Mouse (Mus musculus) liver, postnatal 0 days (tissue): Measurements from ENCODE around the gene Rdh16. TPM values are rescaled to one million over a fixed set of nuclear protein-coding genes. Genes with fewer than 3 reads are reported as not detected.
"Not testable (repeated sequence)": the region's sequence is repeated elsewhere in the genome, so short reads cannot be mapped to it uniquely, and the experiment has no call there.

Source experiments
- ATAC-seq: fragments of 200-750 bp; cut with Nextera tagmentation; 2 replicates; pipeline ENCODE4 v1.8.0; 2017; ENCODE audit warnings: mild to moderate bottlenecking, moderate library complexity
- DNase-seq: peaks from one replicate; pipeline ENCODE4 v3.0.0-alpha.2; 2016
- H3K27ac ChIP-seq: fragments of 300-500 bp; sonication (generic); 2 replicates; pipeline ENCODE4 v1.5.1; 2014; ENCODE audit warnings: antibody characterized with exemption, moderate library complexity, mild to moderate bottlenecking, low read depth
- H3K27me3 ChIP-seq: fragments of 300-500 bp; sonication (generic); 2 replicates; pipeline ENCODE4 v1.6.1; 2014; ENCODE audit warnings: low read length, control low read depth, mixed read lengths; ENCODE audit not compliant: insufficient read depth
- H3K36me3 ChIP-seq: fragments of 300-500 bp; sonication (generic); replicated peaks from 2 replicates; pipeline ENCODE4 v1.6.1; 2014; ENCODE audit warnings: mild to moderate bottlenecking, control low read depth, low read length, moderate library complexity, mixed read lengths; ENCODE audit not compliant: insufficient read depth
- H3K4me1 ChIP-seq: fragments of 300-500 bp; sonication (generic); 2 replicates; pipeline ENCODE4 v1.6.1; 2014; ENCODE audit warnings: antibody characterized with exemption, mild to moderate bottlenecking, control low read depth; ENCODE audit not compliant: insufficient read depth
- H3K4me2 ChIP-seq: fragments of 300-500 bp; sonication (generic); 2 replicates; pipeline ENCODE4 v1.6.1; 2014; ENCODE audit warnings: low read depth, mild to moderate bottlenecking, low read length, moderate library complexity, mixed read lengths
- H3K4me3 ChIP-seq: fragments of 300-500 bp; sonication (generic); 2 replicates; pipeline ENCODE4 v1.5.1; 2014; ENCODE audit warnings: low read depth, low read length
- H3K9ac ChIP-seq: fragments of 300-500 bp; sonication (generic); replicated peaks from 2 replicates; pipeline ENCODE4 v1.6.1; 2014; ENCODE audit warnings: mild to moderate bottlenecking, moderate library complexity
- H3K9me3 ChIP-seq: fragments of 300-500 bp; sonication (generic); 2 replicates; pipeline ENCODE4 v1.6.1; 2016; ENCODE audit warnings: mild to moderate bottlenecking, control low read depth, low read length, mixed read lengths
- CTCF ChIP-seq: sonication (generic); IDR thresholded peaks from 2 replicates; pipeline ENCODE4 v1.5.1; 2016; ENCODE audit warnings: antibody characterized with exemption, low read depth
- EP300 ChIP-seq: IDR thresholded peaks from 2 replicates; pipeline ENCODE4 v1.6.1; 2016; ENCODE audit warnings: antibody characterized with exemption, low read depth, mild to moderate bottlenecking
- WGBS: fragments of 180-500 bp; shearing (Covaris S2); extraction: QIAGEN DNeasy Blood & Tissue Kit; methylation state at CpG from one replicate; pipeline ENCODE4 v1.1.7; 2014; ENCODE audit not compliant: insufficient replicate concordance; 5-methylcytosine and 5-hydroxymethylcytosine counted together
- polyA plus RNA-seq: library from polyadenylated mRNA; unstranded; fragments of >200 nt; fragmentation: Nextera tagmentation; extraction: Ambion mirVana; gene quantifications from 2 replicates; pipeline ENCODE4 v1.2.1, GENCODE M21; 2015

The Rdh16 gene
- polyA plus RNA-seq, 1 experiment from 2014 or later, result 0.70 TPM

GRCm38 (mm10) chr10:127888605-127889004 lies 87.7 kb downstream of the Rdh16 start, which contains the start of gene Rdh7:
Rdh7 (minus strand) TSS chr10:127888817.
- peak within 1 kb of the TSS; percentile 22; the same call in 1 of the 2 replicates for H3K4me3 ChIP-seq
- H3K27ac ChIP-seq, result peak within 1 kb of the TSS; percentile 91
- H3K4me2 ChIP-seq, result peak within 1 kb of the TSS; percentile 59
- H3K4me1 ChIP-seq, result peaks cover 8% of the 10 kb centered on the region
- peak within 1 kb of the TSS; percentile 64 for H3K9ac ChIP-seq
- peak; percentile 44 for DNase-seq
- no peaks in the 10 kb centered on the region for H3K9me3 ChIP-seq
- H3K36me3 ChIP-seq, result no peaks in the 10 kb centered on the region
- ATAC-seq, result peak; percentile 88
- TF ChIP-seq CTCF (no peak), EP300 (peak; percentile 87)
- H3K27me3 ChIP-seq, result no peaks in the 10 kb centered on the region

GRCm38 (mm10) chr10:127891481-127891880 lies 90.5 kb downstream of the Rdh16 start:
- DNase-seq (no peak), ATAC-seq (no peak)
- no peak overlapping the region for H3K9ac ChIP-seq
- H3K27me3 ChIP-seq, result no peaks in the 10 kb centered on the region
- no peak overlapping the region for H3K27ac ChIP-seq
- H3K4me3 ChIP-seq, result no peak overlapping the region
- TF ChIP-seq EP300 (no peak), CTCF (no peak)
- H3K4me2 ChIP-seq, result no peak overlapping the region
- H3K4me1 ChIP-seq, result peaks cover 11% of the 10 kb centered on the region
- H3K36me3 ChIP-seq, result no peaks in the 10 kb centered on the region
- 56% methylated on average over 1 of the region's 1 CpGs for WGBS
- no peaks in the 10 kb centered on the region for H3K9me3 ChIP-seq

- H3K36me3 ChIP-seq, H3K9ac ChIP-seq, H3K4me2 ChIP-seq, H3K9me3 ChIP-seq, H3K4me3 ChIP-seq, H3K27me3 ChIP-seq: not testable (repeated sequence)
- ATAC-seq (peak; percentile 76), DNase-seq (peak; percentile 60)
- Histone ChIP-seq H3K27ac (peak overlapping the region; percentile 70), H3K4me1 (peaks cover 11% of the 10 kb centered on the region)
- 36% methylated on average over 5 of the region's 5 CpGs for WGBS
Observed at GRCm38 (mm10) chr10:127893163-127894022, 92.4 kb downstream of the Rdh16 start.

Other genes starting within 250 kb of the Rdh16 start
- 44.7 and 49.2 TPM in 2 replicates for gene Lrp1, start 180.0 kb upstream of the Rdh16 start, polyA plus RNA-seq
- gene Stat6, start 158.2 kb upstream of the Rdh16 start, polyA plus RNA-seq, result 11.3 and 13.0 TPM in 2 replicates
- gene Nemp1, start 134.3 kb upstream of the Rdh16 start, polyA plus RNA-seq, result 5.6 and 6.3 TPM in 2 replicates
- gene Nab2, start 132.6 kb upstream of the Rdh16 start, polyA plus RNA-seq, result 2.4 and 4.3 TPM in 2 replicates
- 0.07 TPM in 1 of 2 replicates, not detected in the other for gene Myo1a, start 96.0 kb upstream of the Rdh16 start, polyA plus RNA-seq
- gene Tac2, start 76.7 kb upstream of the Rdh16 start, polyA plus RNA-seq, result 1.9 and 2.3 TPM in 2 replicates
- gene Zbtb39, start 61.6 kb upstream of the Rdh16 start, polyA plus RNA-seq, result 1.0 and 1.1 TPM in 2 replicates
- 16.1 and 17.3 TPM in 2 replicates for gene Gpr182, start 49.4 kb upstream of the Rdh16 start, polyA plus RNA-seq
- 0.20 TPM in 2 replicates for gene Rdh1, start 41.4 kb upstream of the Rdh16 start, polyA plus RNA-seq
- 0.69 TPM in 1 of 2 replicates, not detected in the other for gene Rdh16f1, start 41.4 kb upstream of the Rdh16 start, polyA plus RNA-seq
- gene Rdh9, start 24.8 kb upstream of the Rdh16 start, polyA plus RNA-seq, result 15.7 and 16.7 TPM in 2 replicates
- not detected in 2 replicates for gene Rdh19, start 48.8 kb downstream of the Rdh16 start, polyA plus RNA-seq
- gene Rdh16f2, start 65.3 kb downstream of the Rdh16 start, polyA plus RNA-seq, result 4.2 and 4.6 TPM in 2 replicates
- 345 and 356 TPM in 2 replicates for gene Rdh7, start 87.7 kb downstream of the Rdh16 start, polyA plus RNA-seq
- 0.05 TPM in 2 replicates for gene Sdr9c7, start 97.4 kb downstream of the Rdh16 start, polyA plus RNA-seq
- gene Hsd17b6, start 206.5 kb downstream of the Rdh16 start, polyA plus RNA-seq, result 29.5 and 32.4 TPM in 2 replicates
- 26.2 and 29.1 TPM in 2 replicates for gene Prim1, start 214.0 kb downstream of the Rdh16 start, polyA plus RNA-seq
- gene Naca, start 234.4 kb downstream of the Rdh16 start, polyA plus RNA-seq, result 384 and 394 TPM in 2 replicates